Mouse (Mus musculus) 3T3-L1 (cell line): ENCODE results near the gene Msx1.

Experiments
- DNase-seq: peaks from one replicate; pipeline ENCODE4 v3.0.0-alpha.2; 2015; ENCODE audit warnings: low read depth, low spot score

Gene Msx1

GRCm38 (mm10) chr5:37824461-37824795, at the start of gene Msx1:
Gene Msx1 (minus strand): TSS chr5:37824583.
- peak; percentile 92 for DNase-seq

GRCm38 (mm10) chr5:37865471-37865870, 41.1 kb upstream of the Msx1 start:
- no peak for DNase-seq

- no peak for DNase-seq
Measured at GRCm38 (mm10) chr5:37864309-37864708, 39.9 kb upstream of the Msx1 start.

- DNase-seq: no peak
Measured at GRCm38 (mm10) chr5:37860846-37861245, 36.5 kb upstream of the Msx1 start.

GRCm38 (mm10) chr5:37860151-37860721, 35.9 kb upstream of the Msx1 start:
- no peak for DNase-seq

- DNase-seq: no peak
Measured at GRCm38 (mm10) chr5:37857763-37858545, 33.6 kb upstream of the Msx1 start.

GRCm38 (mm10) chr5:37856057-37856456, 31.7 kb upstream of the Msx1 start:
- no peak for DNase-seq

- DNase-seq: no peak
Measured at GRCm38 (mm10) chr5:37854233-37854632, 29.9 kb upstream of the Msx1 start.

GRCm38 (mm10) chr5:37851305-37851982, 27.1 kb upstream of the Msx1 start:
- no peak for DNase-seq

GRCm38 (mm10) chr5:37848991-37849719, 24.8 kb upstream of the Msx1 start:
- DNase-seq: no peak

- no peak for DNase-seq
Measured at GRCm38 (mm10) chr5:37836267-37836646, 11.9 kb upstream of the Msx1 start.

- peak; percentile 20 for DNase-seq
Measured at GRCm38 (mm10) chr5:37835590-37836266, 11.3 kb upstream of the Msx1 start.

- DNase-seq: no peak
Measured at GRCm38 (mm10) chr5:37832766-37833165, 8.4 kb upstream of the Msx1 start.

GRCm38 (mm10) chr5:37832031-37832430, 7.6 kb upstream of the Msx1 start:
- DNase-seq: no peak

GRCm38 (mm10) chr5:37830436-37830835, 6.1 kb upstream of the Msx1 start:
- DNase-seq: peak; percentile 92

- peak; percentile 50 for DNase-seq
Measured at GRCm38 (mm10) chr5:37829926-37830325, 5.5 kb upstream of the Msx1 start.

- DNase-seq: no peak
Measured at GRCm38 (mm10) chr5:37829296-37829670, 4.9 kb upstream of the Msx1 start.

GRCm38 (mm10) chr5:37828591-37829295, 4.4 kb upstream of the Msx1 start:
- no peak for DNase-seq

- DNase-seq: no peak
Measured at GRCm38 (mm10) chr5:37828001-37828400, 3.6 kb upstream of the Msx1 start.

- DNase-seq: no peak
Measured at GRCm38 (mm10) chr5:37827626-37827950, 3.2 kb upstream of the Msx1 start.
